Mouse (Mus musculus): ENCODE data around the gene Cela1. TPM values are rescaled to one million over a fixed set of nuclear protein-coding genes. Genes with fewer than 3 reads are reported as not detected.
A peak's percentile ranks its signal among the peaks of the same experiment; 100 is the strongest.

Gene Cela1
- polyA plus RNA-seq, 1 experiment from 2014 or later, result not detected

DNA sequence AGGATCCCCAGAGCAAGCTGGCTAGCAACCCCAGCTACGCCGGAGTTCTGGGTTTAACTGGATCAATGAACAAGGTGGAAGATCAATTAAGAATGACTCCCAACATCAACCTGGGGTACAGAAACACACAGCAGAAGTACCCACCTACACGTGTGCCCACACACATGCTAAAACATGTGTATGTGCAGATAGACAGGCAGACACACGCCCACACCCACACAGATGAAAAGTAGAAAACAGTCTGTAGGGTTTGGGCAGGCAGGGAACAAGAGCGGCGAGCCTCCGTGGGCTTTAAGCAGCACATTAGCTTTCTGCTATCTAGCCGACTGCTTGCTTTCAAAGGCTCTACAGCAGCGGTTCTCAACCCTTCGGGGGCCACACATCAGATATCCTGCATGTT is 13.4 kb upstream of the Cela1 start:
- Histone ChIP-seq H3K4me2 (no peak overlapping the region), H3K36me3 (replicated peaks) (no peaks in the 10 kb centered on the region), H3K4me1 (peaks cover 11% of the 10 kb centered on the region), H3K9me3 (no peaks in the 10 kb centered on the region), H3K27ac (no peak overlapping the region), H3K27me3 (peaks cover 22% of the 10 kb centered on the region), H3K9ac (no peak overlapping the region), H3K4me3 (replicated peaks) (no peak overlapping the region)
- no peak for ATAC-seq (ENCODE audit: low FRiP score)
- WGBS, result 71% methylated on average over 10 of the region's 10 CpGs

DNA sequence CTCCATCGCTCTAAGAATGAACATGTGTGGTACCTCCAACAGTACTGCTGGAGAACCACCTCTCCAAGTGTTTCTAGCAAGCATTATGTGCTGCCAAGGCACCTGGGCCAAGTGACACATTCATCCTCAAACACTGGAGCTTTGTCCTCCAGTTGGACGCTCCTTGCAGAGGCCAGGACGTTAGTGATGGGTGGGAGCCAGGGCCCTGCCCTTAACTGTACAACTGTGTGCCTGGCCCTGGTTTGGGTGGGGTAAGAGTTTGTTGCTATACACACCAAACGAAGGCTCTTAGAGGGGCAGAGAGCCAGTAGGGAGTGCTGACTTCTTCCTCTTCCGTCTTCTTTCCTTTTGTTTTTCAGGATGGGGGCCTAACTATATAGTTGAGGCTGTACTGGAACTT is 12.7 kb upstream of the Cela1 start:
- no peak overlapping the region for H3K4me2 ChIP-seq
- no peak overlapping the region for H3K27ac ChIP-seq
- ATAC-seq (ENCODE audit: low FRiP score), result no peak
- H3K36me3 ChIP-seq (replicated peaks), result no peaks in the 10 kb centered on the region
- no peaks in the 10 kb centered on the region for H3K9me3 ChIP-seq
- H3K9ac ChIP-seq, result no peak overlapping the region
- H3K4me1 ChIP-seq, result peaks cover 11% of the 10 kb centered on the region
- WGBS, result 81% methylated on average over 5 of the region's 5 CpGs
- H3K27me3 ChIP-seq, result peaks cover 19% of the 10 kb centered on the region
- H3K4me3 ChIP-seq (replicated peaks), result no peak overlapping the region

- Histone ChIP-seq H3K4me3 (replicated peaks) (no peak overlapping the region), H3K27ac (no peak overlapping the region), H3K9me3 (no peaks in the 10 kb centered on the region), H3K4me2 (no peak overlapping the region), H3K36me3 (replicated peaks) (no peaks in the 10 kb centered on the region), H3K4me1 (peaks cover 11% of the 10 kb centered on the region), H3K9ac (no peak overlapping the region), H3K27me3 (peaks cover 15% of the 10 kb centered on the region)
- ATAC-seq (ENCODE audit: low FRiP score), result no peak
- 79% methylated on average over 6 of the region's 6 CpGs for WGBS
These were observed 11.7 kb upstream of the Cela1 start for GRCm38 (mm10) chr15:100699386-100699785.

DNA sequence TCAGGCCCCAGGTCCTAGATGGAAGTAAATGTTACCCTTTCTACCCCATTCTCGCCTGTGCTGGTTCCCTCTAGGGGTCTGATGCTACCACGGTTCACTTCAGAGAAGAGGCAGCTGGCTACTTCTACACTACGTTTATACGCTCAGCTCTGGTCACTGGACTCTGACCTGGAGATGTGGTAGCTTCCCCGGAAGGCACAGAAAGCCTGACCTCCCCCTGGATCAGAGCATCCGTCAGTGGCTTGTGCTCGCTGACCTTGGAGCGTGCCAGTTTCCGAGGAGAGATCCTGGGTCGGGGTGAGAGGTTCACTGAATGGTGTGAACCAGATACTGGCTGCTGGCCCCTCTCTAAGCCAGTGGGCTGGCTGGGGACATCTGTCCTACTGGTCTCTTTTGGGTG is 10.4 kb upstream of the Cela1 start:
- 84% methylated on average over 10 of the region's 10 CpGs for WGBS
- Histone ChIP-seq H3K9ac (no peak overlapping the region), H3K9me3 (no peaks in the 10 kb centered on the region), H3K27me3 (peaks cover 3% of the 10 kb centered on the region; the same call in 1 of the 2 replicates), H3K4me3 (replicated peaks) (no peak overlapping the region), H3K36me3 (replicated peaks) (no peaks in the 10 kb centered on the region), H3K4me1 (no peaks in the 10 kb centered on the region), H3K4me2 (no peak overlapping the region), H3K27ac (no peak overlapping the region)
- no peak for ATAC-seq (ENCODE audit: low FRiP score)

- Histone ChIP-seq H3K4me2 (no peak overlapping the region), H3K4me1 (no peaks in the 10 kb centered on the region), H3K27ac (no peak overlapping the region), H3K9me3 (peaks cover 9% of the 10 kb centered on the region), H3K27me3 (no peaks in the 10 kb centered on the region), H3K36me3 (replicated peaks) (no peaks in the 10 kb centered on the region), H3K9ac (no peak overlapping the region), H3K4me3 (replicated peaks) (no peak overlapping the region)
- WGBS, result 91% methylated on average over 9 of the region's 9 CpGs
- no peak for ATAC-seq (ENCODE audit: low FRiP score)
These were observed 6.7 kb upstream of the Cela1 start for GRCm38 (mm10) chr15:100694406-100694805.

GRCm38 (mm10) chr15:100691990-100692389 is 4.3 kb upstream of the Cela1 start:
- H3K9ac ChIP-seq, result no peak overlapping the region
- 77% methylated on average over 3 of the region's 3 CpGs for WGBS
- H3K36me3 ChIP-seq (replicated peaks), result no peaks in the 10 kb centered on the region
- peaks cover 9% of the 10 kb centered on the region for H3K9me3 ChIP-seq
- ATAC-seq (ENCODE audit: low FRiP score), result no peak
- no peaks in the 10 kb centered on the region for H3K27me3 ChIP-seq
- H3K4me3 ChIP-seq (replicated peaks), result no peak overlapping the region
- 0 out of 2 replicates have a peak, but pooled peaks cover 5% of the 10 kb centered on the region for H3K4me1 ChIP-seq
- no peak overlapping the region for H3K4me2 ChIP-seq
- H3K27ac ChIP-seq, result no peak overlapping the region

DNA sequence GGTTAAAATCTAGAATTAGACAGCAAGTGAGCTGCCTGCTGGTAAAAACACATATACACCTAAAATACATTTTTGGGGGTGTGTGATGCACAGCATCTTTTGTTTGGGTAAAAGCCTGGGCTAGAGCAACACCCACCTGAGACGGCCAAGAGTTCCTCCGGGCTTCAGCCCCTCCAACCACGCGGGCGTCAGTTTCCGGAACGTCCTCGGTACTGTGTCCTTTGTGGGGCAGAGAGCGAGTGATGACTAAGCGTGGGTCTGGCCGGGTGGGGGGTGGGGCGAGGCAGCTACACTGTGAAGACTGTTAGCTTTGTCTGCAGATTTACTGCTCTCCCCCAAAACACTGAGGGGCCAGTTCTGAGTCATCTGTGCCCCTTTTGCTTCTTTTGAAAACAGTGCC is 732 bp downstream of the Cela1 start:
- 65% methylated on average over 12 of the region's 12 CpGs for WGBS
- no peaks in the 10 kb centered on the region for H3K36me3 ChIP-seq (replicated peaks)
- peaks cover 9% of the 10 kb centered on the region for H3K9me3 ChIP-seq

GRCm38 (mm10) chr15:100686434-100686833 is 1.3 kb downstream of the Cela1 start:
- 75% methylated on average over 4 of the region's 6 CpGs for WGBS
- peaks cover 9% of the 10 kb centered on the region; the same call in 1 of the 2 replicates for H3K27me3 ChIP-seq
- H3K4me2 ChIP-seq, result no peak overlapping the region
- H3K4me3 ChIP-seq (replicated peaks), result no peak overlapping the region
- H3K9me3 ChIP-seq, result peaks cover 9% of the 10 kb centered on the region
- no peaks in the 10 kb centered on the region for H3K36me3 ChIP-seq (replicated peaks)
- 0 out of 2 replicates have a peak, but pooled peaks cover 6% of the 10 kb centered on the region for H3K4me1 ChIP-seq
- H3K27ac ChIP-seq, result no peak overlapping the region
- H3K9ac ChIP-seq, result no peak overlapping the region
- no peak for ATAC-seq (ENCODE audit: low FRiP score)

More for the DNA sequence above, 732 bp downstream of the Cela1 start:
- 0 out of 2 replicates have a peak, but pooled peaks cover 6% of the 10 kb centered on the region for H3K4me1 ChIP-seq
- H3K4me3 ChIP-seq (replicated peaks), result no peak overlapping the region
- H3K27ac ChIP-seq, result no peak overlapping the region
- no peak overlapping the region for H3K9ac ChIP-seq
- peaks cover 9% of the 10 kb centered on the region; the same call in 1 of the 2 replicates for H3K27me3 ChIP-seq
- no peak for ATAC-seq (ENCODE audit: low FRiP score)
- H3K4me2 ChIP-seq, result no peak overlapping the region

GRCm38 (mm10) chr15:100685849-100686248 is 1.9 kb downstream of the Cela1 start:
- H3K27me3 ChIP-seq, result peaks cover 9% of the 10 kb centered on the region; the same call in 1 of the 2 replicates
- no peak overlapping the region for H3K9ac ChIP-seq
- no peak overlapping the region for H3K4me3 ChIP-seq (replicated peaks)
- H3K36me3 ChIP-seq (replicated peaks), result no peaks in the 10 kb centered on the region
- H3K27ac ChIP-seq, result no peak overlapping the region
- WGBS, result 89% methylated on average over 8 of the region's 8 CpGs
- no peak for ATAC-seq (ENCODE audit: low FRiP score)
- 0 out of 2 replicates have a peak, but pooled peaks cover 6% of the 10 kb centered on the region for H3K4me1 ChIP-seq
- peaks cover 7% of the 10 kb centered on the region for H3K9me3 ChIP-seq
- H3K4me2 ChIP-seq, result no peak overlapping the region

- Histone ChIP-seq H3K4me1 (0 out of 2 replicates have a peak, but pooled peaks cover 6% of the 10 kb centered on the region), H3K27ac (no peak overlapping the region), H3K27me3 (peaks cover 9% of the 10 kb centered on the region; the same call in 1 of the 2 replicates), H3K9me3 (peaks cover under 1% of the 10 kb centered on the region; the same call in 1 of the 2 replicates), H3K4me2 (no peak overlapping the region), H3K36me3 (replicated peaks) (no peaks in the 10 kb centered on the region), H3K4me3 (replicated peaks) (no peak overlapping the region), H3K9ac (no peak overlapping the region)
- no peak for ATAC-seq (ENCODE audit: low FRiP score)
- WGBS, result 26% methylated on average over 13 of the region's 13 CpGs
These were observed 2.5 kb downstream of the Cela1 start for GRCm38 (mm10) chr15:100685255-100685654.

DNA sequence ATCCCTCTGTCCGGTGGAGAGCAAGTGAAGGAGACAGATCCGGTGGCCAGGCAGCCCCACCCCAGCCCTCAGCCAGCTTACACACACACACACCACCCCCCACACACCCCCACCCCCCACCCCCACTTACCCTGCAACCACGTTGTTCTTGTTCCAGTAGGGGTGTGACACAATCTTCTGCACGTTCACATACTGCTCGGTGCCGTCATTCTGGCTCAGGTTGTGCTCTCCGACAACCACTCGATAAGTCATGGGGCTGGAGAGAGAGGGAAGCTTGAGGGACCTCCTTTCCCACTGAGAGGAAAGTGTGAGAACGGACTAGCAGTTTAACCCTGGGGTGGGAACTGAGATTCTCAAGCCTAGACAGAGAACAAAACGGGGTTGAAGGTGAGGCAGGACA is 3.3 kb downstream of the Cela1 start:
- Histone ChIP-seq H3K4me2 (no peak overlapping the region), H3K36me3 (replicated peaks) (no peaks in the 10 kb centered on the region), H3K9me3 (no peaks in the 10 kb centered on the region), H3K27me3 (peaks cover 9% of the 10 kb centered on the region; the same call in 1 of the 2 replicates), H3K9ac (no peak overlapping the region), H3K4me1 (0 out of 2 replicates have a peak, but pooled peaks cover 6% of the 10 kb centered on the region), H3K4me3 (replicated peaks) (no peak overlapping the region), H3K27ac (no peak overlapping the region)
- 62% methylated on average over 10 of the region's 10 CpGs for WGBS
- no peak for ATAC-seq (ENCODE audit: low FRiP score)

DNA sequence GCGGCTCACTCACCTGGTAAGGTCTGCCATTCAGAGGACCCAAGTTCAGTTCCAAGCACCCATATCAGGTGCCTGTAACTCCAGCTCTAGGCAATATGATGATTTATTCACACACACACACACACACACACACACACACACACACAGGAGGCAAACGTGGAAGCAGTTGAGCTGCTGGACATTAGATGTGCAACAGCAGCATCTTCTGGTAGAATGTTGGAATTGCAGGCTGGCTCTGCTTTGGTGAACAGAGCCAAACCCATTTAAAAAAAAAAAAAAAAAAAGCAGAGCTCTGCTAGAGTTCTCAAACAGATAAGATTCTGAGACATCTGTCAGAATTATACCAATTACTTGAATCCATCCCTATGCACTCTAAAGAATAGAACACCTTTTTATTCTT is 4.7 kb downstream of the Cela1 start:
- 38% methylated on average over 2 of the region's 2 CpGs for WGBS
- Histone ChIP-seq H3K9me3 (no peaks in the 10 kb centered on the region), H3K27ac (no peak overlapping the region), H3K4me3 (replicated peaks) (no peak overlapping the region), H3K4me2 (no peak overlapping the region), H3K9ac (no peak overlapping the region), H3K36me3 (replicated peaks) (no peaks in the 10 kb centered on the region), H3K27me3 (peaks cover 9% of the 10 kb centered on the region; the same call in 1 of the 2 replicates), H3K4me1 (0 out of 2 replicates have a peak, but pooled peaks cover 6% of the 10 kb centered on the region)
- ATAC-seq (ENCODE audit: low FRiP score), result peak; percentile 46; the same call in 1 of the 2 replicates

GRCm38 (mm10) chr15:100681770-100682169 is 6.0 kb downstream of the Cela1 start:
- H3K4me1 ChIP-seq, result no peaks in the 10 kb centered on the region
- no peak overlapping the region for H3K9ac ChIP-seq
- H3K27ac ChIP-seq, result no peak overlapping the region
- WGBS, result 30% methylated on average over 7 of the region's 7 CpGs
- no peaks in the 10 kb centered on the region for H3K36me3 ChIP-seq (replicated peaks)
- H3K9me3 ChIP-seq, result no peaks in the 10 kb centered on the region
- H3K4me3 ChIP-seq (replicated peaks), result no peak overlapping the region
- no peak overlapping the region for H3K4me2 ChIP-seq
- ATAC-seq (ENCODE audit: low FRiP score), result no peak
- peaks cover 9% of the 10 kb centered on the region; the same call in 1 of the 2 replicates for H3K27me3 ChIP-seq

Data from forebrain, embryonic 12.5 days (tissue).